Comparison of ENCODE assay signal across 19 mouse cellular contexts in genomic region chr16:4935430-4935829, GRCm38 (mm10). TPM values are rescaled to one million over a fixed set of nuclear protein-coding genes. Genes with fewer than 3 reads are reported as not detected.
A peak's percentile ranks its signal among the peaks of the same experiment; 100 is the strongest.
DNase-seq lines count a peak whose midpoint lies in the region; ATAC-seq and TF ChIP-seq lines count a peak whose summit lies in the region.
"Had no signal": no experiment of that assay in that cellular context is flagged by ENCODE, and none has a peak within 500 bp of the region (broad histone marks: within the 10 kb centered on the region; RNA-seq: fewer than 3 reads in every experiment).

No protein-coding gene starts in this region.

- WGBS in heart, embryonic 12.5 days = 95% methylated on average over 31 of the region's 31 CpGs
- 96% methylated on average over 31 of the region's 31 CpGs for WGBS in lung, embryonic 15.5 days
- WGBS in bone marrow, adult 2 months = 89% methylated on average over 31 of the region's 31 CpGs

- 0 out of 2 replicates have a peak, but pooled peaks have one; percentile 4 for TF ChIP-seq CTCF in bone marrow, adult 2 months (IDR thresholded peaks at IDR 0.05; ENCODE audit: control insufficient read depth, insufficient read depth, low read length)

- DNase-seq in heart, adult 11 months = no peak
- DNase-seq in lung, postnatal 10 days = no peak
- DNase-seq in adrenal gland, postnatal 4 days (ENCODE audit: low spot score in 2 of 2) = no peak
- DNase-seq in thymus, postnatal 0 days (ENCODE audit: low spot score) = no peak
- DNase-seq: adrenal gland, postnatal 36 days; cerebellum, adult 9-10 months; gastrocnemius, postnatal 10 days; kidney, adult 11 months; kidney, postnatal 10 days; thymus, adult 18-20 months had no signal

- no peaks in the 10 kb centered on the region for H3K27me3 ChIP-seq in heart, embryonic 12.5 days (replicated peaks)
- H3K27me3 ChIP-seq in lung, embryonic 15.5 days = no peaks in the 10 kb centered on the region
- no peaks in the 10 kb centered on the region for H3K27me3 ChIP-seq in myocyte (ENCODE audit: control insufficient read depth, insufficient read depth, insufficient read length)
- H3K27me3 ChIP-seq: CH12.LX; midbrain, embryonic 15.5 days had no signal

- peaks cover 7% of the 10 kb centered on the region for H3K79me2 ChIP-seq in myocyte (ENCODE audit: control insufficient read depth, insufficient read depth)

- no peak overlapping the region for H3K4me3 ChIP-seq in heart, embryonic 12.5 days
- H3K4me3 ChIP-seq in lung, embryonic 15.5 days = no peak overlapping the region
- H3K4me3 ChIP-seq in bone marrow, adult 2 months (replicated peaks; ENCODE audit: control insufficient read depth, low read depth, low read length) = peak overlapping the region; percentile 4
- H3K4me3 ChIP-seq in myocyte = no peak overlapping the region
- H3K4me3 ChIP-seq: heart, embryonic 10.5 days; midbrain, embryonic 15.5 days had no signal

- peak overlapping the region; percentile 65; the same call in 1 of the 2 replicates for H3K27ac ChIP-seq in heart, embryonic 12.5 days (ENCODE audit: poor library complexity, severe bottlenecking)
- H3K27ac ChIP-seq in lung, embryonic 15.5 days = 0 out of 2 replicates have a peak overlapping the region, but pooled peaks have one; percentile 44
- H3K27ac ChIP-seq in bone marrow, adult 2 months (ENCODE audit: control insufficient read depth, insufficient read depth, low read depth, low read length, poor library complexity) = no peak overlapping the region
- H3K27ac ChIP-seq: liver, embryonic 14.5 days; midbrain, embryonic 15.5 days had no signal

- peaks cover 79% of the 10 kb centered on the region for H3K36me3 ChIP-seq in heart, embryonic 12.5 days
- H3K36me3 ChIP-seq in lung, embryonic 15.5 days = peaks cover 75% of the 10 kb centered on the region
- H3K36me3 ChIP-seq in myocyte (ENCODE audit: control insufficient read depth, insufficient read depth) = peaks cover 11% of the 10 kb centered on the region

- ATAC-seq in heart, embryonic 12.5 days (ENCODE audit: insufficient number of reproducible peaks, low FRiP score) = no peak
- no peak for ATAC-seq in lung, embryonic 15.5 days (ENCODE audit: borderline replicate concordance, extremely low read depth, low FRiP score, low TSS enrichment)
- ATAC-seq: hindbrain, embryonic 16.5 days; midbrain, embryonic 15.5 days had no signal

- H3K4me2 ChIP-seq in heart, embryonic 12.5 days = no peak overlapping the region
- no peak overlapping the region for H3K4me2 ChIP-seq in lung, embryonic 15.5 days
- no peak overlapping the region for H3K4me2 ChIP-seq in myocyte (ENCODE audit: low read depth)
- H3K4me2 ChIP-seq: midbrain, embryonic 15.5 days had no signal

- peak overlapping the region; percentile 26 for H3ac ChIP-seq in myocyte (ENCODE audit: control insufficient read depth, insufficient read length)

- H3K4me1 ChIP-seq in heart, embryonic 12.5 days (replicated peaks) = peaks cover 33% of the 10 kb centered on the region
- H3K4me1 ChIP-seq in lung, embryonic 15.5 days = peaks cover 10% of the 10 kb centered on the region
- peaks cover 5% of the 10 kb centered on the region for H3K4me1 ChIP-seq in bone marrow, adult 2 months (ENCODE audit: control insufficient read depth, insufficient read depth, low read length)

- no peak overlapping the region for H3K9ac ChIP-seq in heart, embryonic 12.5 days
- H3K9ac ChIP-seq in lung, embryonic 15.5 days = no peak overlapping the region
- H3K9ac ChIP-seq: liver, embryonic 14.5 days; midbrain, embryonic 15.5 days had no signal

- no peaks in the 10 kb centered on the region for H3K9me3 ChIP-seq in heart, embryonic 12.5 days (replicated peaks)
- no peaks in the 10 kb centered on the region for H3K9me3 ChIP-seq in lung, embryonic 15.5 days
- H3K9me3 ChIP-seq: heart, embryonic 10.5 days; midbrain, embryonic 15.5 days had no signal

- TF ChIP-seq POLR2A in bone marrow, adult 2 months (IDR thresholded peaks at IDR 0.05; ENCODE audit: borderline replicate concordance, control insufficient read depth, low read depth, low read length) = peak; percentile 27; the same call in 1 of the 2 replicates
- TF ChIP-seq POLR2A in myocyte (IDR thresholded peaks at IDR 0.05; ENCODE audit: insufficient read length, low read depth) = peak; percentile 62

TF ChIP-seq in myocyte, 11 proteins besides CTCF, POLR2A, EP300 and RAD21:
- no peak for TF ChIP-seq MAX (IDR thresholded peaks at IDR 0.05; ENCODE audit: low read depth)
- no peak for TF ChIP-seq E2F4 (IDR thresholded peaks at IDR 0.05; ENCODE audit: insufficient read depth)
- TF ChIP-seq MYOD1 (IDR thresholded peaks at IDR 0.05; ENCODE audit: control insufficient read depth in 1 of 3, insufficient read length in 2 of 3, low read depth in 2 of 3) = peak in 1 of 3 experiments; percentile 2
- no peak for TF ChIP-seq USF1 (IDR thresholded peaks at IDR 0.05; ENCODE audit: low read depth)
- TF ChIP-seq MYOG (IDR thresholded peaks at IDR 0.05; ENCODE audit: control insufficient read depth in 1 of 3, insufficient read depth in 1 of 3, insufficient read length in 2 of 3, low read depth in 2 of 3) = peak in 1 of 3 experiments; percentile 46
- TF ChIP-seq CEBPB (IDR thresholded peaks at IDR 0.05; ENCODE audit: insufficient read depth, poor library complexity, severe bottlenecking) = no peak
- TF ChIP-seq TCF12 (IDR thresholded peaks at IDR 0.05; ENCODE audit: insufficient read depth, poor library complexity, severe bottlenecking) = no peak
TF ChIP-seq in myocyte: peak in this region for 2.

RNA-seq across cellular contexts. Expression of gene Nudt16l1, which starts 3.1 kb away (rescaled TPM):
- polyA plus RNA-seq in heart, embryonic 12.5 days (2016; fragmentation: Nextera tagmentation; extraction: Ambion mirVana) = 92.3 and 97.3 TPM in 2 replicates
- polyA plus RNA-seq in lung, embryonic 15.5 days (2015; fragmentation: Nextera tagmentation; extraction: Ambion mirVana) = 150 and 167 TPM in 2 replicates
- 30.5 and 49.4 TPM in 2 replicates for polyA plus RNA-seq in bone marrow, adult 2 months (2011; ENCODE audit: insufficient read depth, insufficient read length, low replicate concordance, missing spikeins)
- polyA plus RNA-seq in myocyte (2012; fragmentation: generic; extraction: Trizol) = 46.1 TPM
- 100 to 1,000 TPM; 105 to 110 TPM for total RNA-seq in adrenal gland, postnatal 4 days (2021)
- 150 and 151 TPM in 2 replicates for polyA plus RNA-seq in thymus, postnatal 0 days (2015; fragmentation: Nextera tagmentation; extraction: Ambion mirVana)

RNA-seq across cellular contexts. Expression of gene Anks3, which starts 28.6 kb away (rescaled TPM):
- polyA plus RNA-seq in heart, embryonic 12.5 days (2016; fragmentation: Nextera tagmentation; extraction: Ambion mirVana) = 34.4 and 34.8 TPM in 2 replicates
- 54.1 and 56.2 TPM in 2 replicates for polyA plus RNA-seq in lung, embryonic 15.5 days (2015; fragmentation: Nextera tagmentation; extraction: Ambion mirVana)
- 19.9 and 45.4 TPM in 2 replicates for polyA plus RNA-seq in bone marrow, adult 2 months (2011; ENCODE audit: insufficient read depth, insufficient read length, low replicate concordance, missing spikeins)
- 25.2 TPM for polyA plus RNA-seq in myocyte (2012; fragmentation: generic; extraction: Trizol)
- 10 to 100 TPM; 51.9 to 60.5 TPM for total RNA-seq in adrenal gland, postnatal 4 days (2021)
- 45.3 and 50.3 TPM in 2 replicates for polyA plus RNA-seq in thymus, postnatal 0 days (2015; fragmentation: Nextera tagmentation; extraction: Ambion mirVana)

RNA-seq across cellular contexts. Expression of gene Mgrn1, which starts 49.4 kb away (rescaled TPM):
- 114 and 116 TPM in 2 replicates for polyA plus RNA-seq in heart, embryonic 12.5 days (2016; fragmentation: Nextera tagmentation; extraction: Ambion mirVana)
- polyA plus RNA-seq in lung, embryonic 15.5 days (2015; fragmentation: Nextera tagmentation; extraction: Ambion mirVana) = 88.1 and 93.0 TPM in 2 replicates
- 12.9 and 22.1 TPM in 2 replicates for polyA plus RNA-seq in bone marrow, adult 2 months (2011; ENCODE audit: insufficient read depth, insufficient read length, low replicate concordance, missing spikeins)
- 59.3 TPM for polyA plus RNA-seq in myocyte (2012; fragmentation: generic; extraction: Trizol)
- total RNA-seq in adrenal gland, postnatal 4 days (2021) = 10 to 100 TPM; 91.7 to 96.1 TPM
- polyA plus RNA-seq in thymus, postnatal 0 days (2015; fragmentation: Nextera tagmentation; extraction: Ambion mirVana) = 31.1 and 31.7 TPM in 2 replicates

RNA-seq across cellular contexts. Expression of gene Ubald1, which starts 55.3 kb away (rescaled TPM):
- polyA plus RNA-seq in heart, embryonic 12.5 days (2016; fragmentation: Nextera tagmentation; extraction: Ambion mirVana) = 26.8 and 27.1 TPM in 2 replicates
- 35.7 TPM in 2 replicates for polyA plus RNA-seq in lung, embryonic 15.5 days (2015; fragmentation: Nextera tagmentation; extraction: Ambion mirVana)
- polyA plus RNA-seq in bone marrow, adult 2 months (2011; ENCODE audit: insufficient read depth, insufficient read length, low replicate concordance, missing spikeins) = 19.4 and 38.1 TPM in 2 replicates
- 79.5 TPM for polyA plus RNA-seq in myocyte (2012; fragmentation: generic; extraction: Trizol)
- total RNA-seq in adrenal gland, postnatal 4 days (2021) = 10 to 100 TPM; 32.7 to 36.3 TPM
- 57.5 and 62.3 TPM in 2 replicates for polyA plus RNA-seq in thymus, postnatal 0 days (2015; fragmentation: Nextera tagmentation; extraction: Ambion mirVana)
